Comparison of ENCODE assay signal across 8 mouse cellular contexts in genomic region chr8:75212631-75213306, GRCm38 (mm10). TPM values are rescaled to one million over a fixed set of nuclear protein-coding genes. Genes with fewer than 3 reads are reported as not detected.
DNase-seq lines count a peak whose midpoint lies in the region; ATAC-seq lines count a peak whose summit lies in the region.

No protein-coding gene starts in this region.

- H3K9me3 ChIP-seq in hindbrain, embryonic 16.5 days (ENCODE audit: control insufficient read depth, low read length), result no peaks in the 10 kb centered on the region

- WGBS in hindbrain, embryonic 16.5 days, result 1% methylated on average over 62 of the region's 63 CpGs

- H3K4me1 ChIP-seq in hindbrain, embryonic 16.5 days (ENCODE audit: control insufficient read depth, insufficient read depth, low read depth, low read length), result peaks cover 11% of the 10 kb centered on the region

- no peaks in the 10 kb centered on the region for H3K36me3 ChIP-seq in hindbrain, embryonic 16.5 days (ENCODE audit: control insufficient read depth, insufficient read depth, low read length)

- peak; percentile 95 for ATAC-seq in hindbrain, embryonic 16.5 days

- H3K4me3 ChIP-seq in hindbrain, embryonic 16.5 days (ENCODE audit: low read length), result peak overlapping the region; percentile 50

- H3K4me2 ChIP-seq in hindbrain, embryonic 16.5 days (ENCODE audit: low read length), result peak overlapping the region; percentile 88

- H3K27ac ChIP-seq in hindbrain, embryonic 16.5 days (ENCODE audit: low read depth, low read length), result no peak overlapping the region

- DNase-seq in WW6 (ENCODE audit: low read depth, low spot score), result peak; percentile 63
- peak; percentile 90 to 94 for DNase-seq in cerebellum, postnatal 36 days
- peak; percentile 80 to 81 for DNase-seq in gastrocnemius, adult 8-10 months (ENCODE audit: low spot score in 2 of 2)
- DNase-seq in left cerebral cortex, adult 11 months (ENCODE audit: low spot score), result peak; percentile 77
- DNase-seq in lung, postnatal 36 days, result peak; percentile 89
- peak; percentile 92 for DNase-seq in right cerebral cortex, adult 18-20 months
- peak; percentile 79 to 90 for DNase-seq in urinary bladder, adult 18-20 months (ENCODE audit: low spot score in 2 of 2)

- H3K9ac ChIP-seq in hindbrain, embryonic 16.5 days (ENCODE audit: low read depth, low read length), result peak overlapping the region; percentile 64

- peaks cover 28% of the 10 kb centered on the region for H3K27me3 ChIP-seq in hindbrain, embryonic 16.5 days (replicated peaks; ENCODE audit: control insufficient read depth, insufficient read depth, low read length)

RNA-seq across cellular contexts. Expression of gene Rasd2, which starts 1.0 kb away (rescaled TPM):
- total RNA-seq in gastrocnemius, adult 8-10 months (2022), result 100 to 1,000 TPM; 109 to 132 (median 120) TPM
- polyA plus RNA-seq in hindbrain, embryonic 16.5 days (2015; fragmentation: Nextera tagmentation; extraction: Ambion mirVana), result 4.0 and 4.1 TPM in 2 replicates
